ENCODE assay signal across 9 mouse cellular contexts in the genomic region with DNA sequence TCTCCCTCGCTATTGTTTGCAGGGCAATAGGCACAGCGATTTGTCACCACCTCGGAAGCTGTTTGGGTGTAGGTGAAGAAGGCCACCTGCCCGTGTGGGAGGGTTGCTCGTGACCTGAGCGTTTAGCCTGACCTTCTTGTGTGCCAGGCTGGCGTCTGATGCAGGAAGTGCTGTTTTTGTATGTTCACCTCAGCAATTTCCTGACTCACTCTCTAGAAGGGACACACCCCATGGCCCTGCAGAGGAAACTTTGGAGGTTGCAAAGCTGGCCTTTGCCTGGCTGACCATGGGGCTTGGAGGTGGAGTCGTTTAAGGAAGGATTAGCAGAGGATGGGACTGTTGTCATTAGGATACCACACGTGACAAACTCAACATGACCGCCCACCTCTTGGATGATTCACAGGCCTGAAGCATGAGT. TPM values are rescaled to one million over a fixed set of nuclear protein-coding genes. Genes with fewer than 3 reads are reported as not detected.
DNase-seq lines count a peak whose midpoint lies in the region; ATAC-seq and TF ChIP-seq lines count a peak whose summit lies in the region.
"Had no signal": no experiment of that assay in that cellular context is flagged by ENCODE, and none has a peak within 500 bp of the region (broad histone marks: within the 10 kb centered on the region; RNA-seq: fewer than 3 reads in every experiment).

No protein-coding gene starts in this region.

- intact Hi-C loops in gastrocnemius, postnatal 36 days (cut with DNase I) = no loop called here

- peak; percentile 20 for DNase-seq in ovary, adult 18-20 months (ENCODE audit: low spot score)
- no peak for DNase-seq in ovary, postnatal 36 days (ENCODE audit: low spot score)
- peak; percentile 65 to 74 for DNase-seq in lung, adult 18-20 months
- peak; percentile 53 for DNase-seq in thymus, adult 2 months
- no peak for DNase-seq in right cerebral cortex, postnatal 10 days (ENCODE audit: low spot score in 2 of 2)
- no peak for DNase-seq in layer of hippocampus, adult 18-20 months (ENCODE audit: low spot score in 2 of 2)
- DNase-seq in gastrocnemius, postnatal 36 days = no peak

- H3K27ac ChIP-seq in thymus, adult 2 months (ENCODE audit: control insufficient read depth, insufficient read depth, low read length) = peak overlapping the region; percentile 60
- H3K27ac ChIP-seq: embryonic facial prominence, embryonic 12.5 days had no signal

- ATAC-seq in granulocyte monocyte progenitor cell, adult 5-6 weeks (replicated peaks; ENCODE audit: poor library complexity, severe bottlenecking) = peak; percentile 12; the same call in 1 of the 2 replicates

- H3K4me3 ChIP-seq in thymus, adult 2 months (ENCODE audit: control insufficient read depth, insufficient read depth, low read length) = peak overlapping the region; percentile 1; the same call in 1 of the 2 replicates
- H3K4me3 ChIP-seq: embryonic facial prominence, embryonic 12.5 days had no signal

- H3K36me3 ChIP-seq in thymus, adult 2 months (ENCODE audit: control insufficient read depth, insufficient read depth, low read length) = no peaks in the 10 kb centered on the region
- H3K36me3 ChIP-seq: embryonic facial prominence, embryonic 12.5 days had no signal

- TF ChIP-seq POLR2A in thymus, adult 2 months (IDR thresholded peaks at IDR 0.05; ENCODE audit: control insufficient read depth, extremely low read depth, insufficient read depth, low read length, poor library complexity) = no peak

- peaks cover 62% of the 10 kb centered on the region for H3K4me1 ChIP-seq in thymus, adult 2 months (replicated peaks; ENCODE audit: control insufficient read depth, insufficient read depth, low read length)

- H3K27me3 ChIP-seq in thymus, adult 2 months (ENCODE audit: control insufficient read depth, insufficient read depth, low read length) = no peaks in the 10 kb centered on the region
- H3K27me3 ChIP-seq: embryonic facial prominence, embryonic 12.5 days had no signal

- WGBS in thymus, adult 2 months = 12% methylated on average over 10 of the region's 10 CpGs

- TF ChIP-seq CTCF in thymus, adult 2 months (IDR thresholded peaks at IDR 0.05; ENCODE audit: borderline replicate concordance, control insufficient read depth, extremely low read depth, insufficient read depth, low read length, poor library complexity) = no peak

RNA-seq across cellular contexts. Expression of a gene that starts 18.9 kb away (rescaled TPM):
- 92.9 and 128 TPM in 2 replicates for total RNA-seq in granulocyte monocyte progenitor cell, adult 5-6 weeks (2014; fragmentation: Nextera tagmentation)
- total RNA-seq in granulocyte monocyte progenitor cell, adult 5-6 weeks (2017) = 93.0 and 101 TPM in 2 replicates
- 62.4 and 74.9 TPM in 2 replicates for polyA plus RNA-seq in thymus, adult 2 months (2012; rRNA removed)
- total RNA-seq in layer of hippocampus, adult 18-20 months (2021) = 100 to 1,000 TPM in 1 of 2 experiments, 10 to 100 TPM in 1; 96.1 to 106 TPM
- total RNA-seq in gastrocnemius, postnatal 36 days (2021) = 100 to 1,000 TPM in 1 of 2 experiments, 10 to 100 TPM in 1; 96.7 to 105 TPM

Comparison
In these comparisons a context has a peak if more than half of its experiments do, and no peak if none do; other contexts are left out.
1. DNase-seq: peak in ovary, adult 18-20 months (single experiment), lung, adult 18-20 months (2 of 2) and thymus, adult 2 months (single experiment); none in ovary, postnatal 36 days (single experiment), right cerebral cortex, postnatal 10 days (0 of 2), layer of hippocampus, adult 18-20 months (0 of 2) and gastrocnemius, postnatal 36 days (0 of 2).